Mouse (Mus musculus): ENCODE measurements at regions not wholly inside any gene's neighbourhood (a gene's known extent, or its start where the extent isn't known, plus 50 kb on each side); places are given as distances from the start of the nearest gene placed in this dataset.

GRCm38 (mm10) chr7:69578958-69579810 is 787.4 kb downstream of the Nr2f2 start:
- Histone ChIP-seq H3K9ac (no peak overlapping the region), H3K4me3 (no peak overlapping the region), H3K9me3 (no peaks in the 10 kb centered on the region), H3K4me1 (no peaks in the 10 kb centered on the region; the same call in 1 of the 2 replicates), H3K27me3 (no peaks in the 10 kb centered on the region), H3K4me2 (no peak overlapping the region), H3K36me3 (no peaks in the 10 kb centered on the region), H3K27ac (no peak overlapping the region)
- no peak for ATAC-seq (ENCODE audit: insufficient number of reproducible peaks, low FRiP score, low TSS enrichment, low read depth)
- WGBS = 39% methylated on average over 18 of the region's 18 CpGs

- Histone ChIP-seq H3K36me3 (no peaks in the 10 kb centered on the region), H3K4me2 (no peak overlapping the region), H3K9me3 (no peaks in the 10 kb centered on the region), H3K9ac (no peak overlapping the region), H3K27ac (no peak overlapping the region), H3K4me1 (no peaks in the 10 kb centered on the region), H3K27me3 (no peaks in the 10 kb centered on the region), H3K4me3 (no peak overlapping the region)
- 58% methylated on average over 6 of the region's 6 CpGs for WGBS
- ATAC-seq (ENCODE audit: insufficient number of reproducible peaks, low FRiP score, low TSS enrichment, low read depth) = no peak
Observed at GRCm38 (mm10) chr7:69577754-69578153, 788.8 kb downstream of the Nr2f2 start.

- no peaks in the 10 kb centered on the region for H3K27me3 ChIP-seq
- H3K4me1 ChIP-seq = no peaks in the 10 kb centered on the region
- no peaks in the 10 kb centered on the region for H3K9me3 ChIP-seq
- no peak overlapping the region for H3K9ac ChIP-seq
- H3K27ac ChIP-seq = no peak overlapping the region
- H3K36me3 ChIP-seq = no peaks in the 10 kb centered on the region
- H3K4me3 ChIP-seq = no peak overlapping the region
- no peak overlapping the region for H3K4me2 ChIP-seq
- no peak for ATAC-seq (ENCODE audit: insufficient number of reproducible peaks, low FRiP score, low TSS enrichment, low read depth)
- 80% methylated on average over 6 of the region's 6 CpGs for WGBS
Observed at GRCm38 (mm10) chr7:69576596-69576995, 789.9 kb downstream of the Nr2f2 start.

GRCm38 (mm10) chr7:69573730-69574129 is 792.8 kb downstream of the Nr2f2 start:
- Histone ChIP-seq H3K4me2 (no peak overlapping the region), H3K4me1 (no peaks in the 10 kb centered on the region), H3K36me3 (no peaks in the 10 kb centered on the region), H3K4me3 (no peak overlapping the region), H3K9ac (no peak overlapping the region), H3K27me3 (no peaks in the 10 kb centered on the region), H3K27ac (no peak overlapping the region), H3K9me3 (no peaks in the 10 kb centered on the region)
- 77% methylated on average over 5 of the region's 5 CpGs for whole genome bisulfite sequencing
- ATAC-seq (ENCODE audit: insufficient number of reproducible peaks, low FRiP score, low TSS enrichment, low read depth) = no peak

GRCm38 (mm10) chr7:69572626-69573394 is 793.7 kb downstream of the Nr2f2 start:
- 50% methylated on average over 7 of the region's 7 CpGs for WGBS
- no peak for ATAC-seq (ENCODE audit: insufficient number of reproducible peaks, low FRiP score, low TSS enrichment, low read depth)
- H3K27me3 ChIP-seq = no peaks in the 10 kb centered on the region
- H3K4me2 ChIP-seq = no peak overlapping the region
- H3K9me3 ChIP-seq = no peaks in the 10 kb centered on the region
- no peaks in the 10 kb centered on the region for H3K36me3 ChIP-seq
- H3K4me1 ChIP-seq = no peaks in the 10 kb centered on the region
- H3K27ac ChIP-seq = no peak overlapping the region
- H3K4me3 ChIP-seq = no peak overlapping the region
- H3K9ac ChIP-seq = no peak overlapping the region

GRCm38 (mm10) chr7:69566949-69567348 is 799.6 kb downstream of the Nr2f2 start:
- no peaks in the 10 kb centered on the region for H3K4me1 ChIP-seq
- no peaks in the 10 kb centered on the region for H3K36me3 ChIP-seq
- no peak overlapping the region for H3K9ac ChIP-seq
- ATAC-seq (ENCODE audit: insufficient number of reproducible peaks, low FRiP score, low TSS enrichment, low read depth) = no peak
- H3K27me3 ChIP-seq = no peaks in the 10 kb centered on the region
- WGBS = 61% methylated on average over 4 of the region's 4 CpGs
- no peak overlapping the region for H3K4me2 ChIP-seq
- no peak overlapping the region for H3K4me3 ChIP-seq
- H3K9me3 ChIP-seq = no peaks in the 10 kb centered on the region
- H3K27ac ChIP-seq = no peak overlapping the region

GRCm38 (mm10) chr7:69564432-69564831 is 802.1 kb downstream of the Nr2f2 start:
- WGBS = 74% methylated on average over 2 of the region's 2 CpGs
- no peaks in the 10 kb centered on the region for H3K9me3 ChIP-seq
- no peak overlapping the region for H3K9ac ChIP-seq
- ATAC-seq (ENCODE audit: insufficient number of reproducible peaks, low FRiP score, low TSS enrichment, low read depth) = no peak
- no peaks in the 10 kb centered on the region for H3K27me3 ChIP-seq
- no peak overlapping the region for H3K4me2 ChIP-seq
- no peak overlapping the region for H3K27ac ChIP-seq
- no peak overlapping the region for H3K4me3 ChIP-seq
- no peaks in the 10 kb centered on the region for H3K36me3 ChIP-seq
- H3K4me1 ChIP-seq = no peaks in the 10 kb centered on the region

GRCm38 (mm10) chr7:69554776-69555175 is 805.7 kb upstream of the Arrdc4 start:
- Histone ChIP-seq H3K9ac (no peak overlapping the region), H3K36me3 (no peaks in the 10 kb centered on the region), H3K4me1 (no peaks in the 10 kb centered on the region), H3K9me3 (no peaks in the 10 kb centered on the region), H3K27ac (no peak overlapping the region), H3K4me2 (no peak overlapping the region), H3K4me3 (no peak overlapping the region), H3K27me3 (no peaks in the 10 kb centered on the region)
- 64% methylated on average over 8 of the region's 8 CpGs for WGBS
- no peak for ATAC-seq (ENCODE audit: insufficient number of reproducible peaks, low FRiP score, low TSS enrichment, low read depth)

- H3K9ac ChIP-seq = no peak overlapping the region
- no peak overlapping the region for H3K4me3 ChIP-seq
- no peaks in the 10 kb centered on the region for H3K4me1 ChIP-seq
- H3K4me2 ChIP-seq = no peak overlapping the region
- H3K27ac ChIP-seq = no peak overlapping the region
- no peaks in the 10 kb centered on the region for H3K36me3 ChIP-seq
- no peaks in the 10 kb centered on the region for H3K9me3 ChIP-seq
- 78% methylated on average over 6 of the region's 6 CpGs for WGBS
- no peaks in the 10 kb centered on the region for H3K27me3 ChIP-seq
- no peak for ATAC-seq (ENCODE audit: insufficient number of reproducible peaks, low FRiP score, low TSS enrichment, low read depth)
Observed at GRCm38 (mm10) chr7:69553981-69554380, 804.9 kb upstream of the Arrdc4 start.

GRCm38 (mm10) chr7:69536072-69536471 is 787.0 kb upstream of the Arrdc4 start:
- Histone ChIP-seq H3K9ac (no peak overlapping the region), H3K4me2 (no peak overlapping the region), H3K27me3 (no peaks in the 10 kb centered on the region), H3K27ac (no peak overlapping the region), H3K4me3 (no peak overlapping the region), H3K36me3 (no peaks in the 10 kb centered on the region), H3K4me1 (no peaks in the 10 kb centered on the region), H3K9me3 (no peaks in the 10 kb centered on the region)
- 70% methylated on average over 1 of the region's 1 CpGs for WGBS
- no peak for ATAC-seq (ENCODE audit: insufficient number of reproducible peaks, low FRiP score, low TSS enrichment, low read depth)

GRCm38 (mm10) chr7:69513966-69514365 is 764.9 kb upstream of the Arrdc4 start:
- Histone ChIP-seq H3K27ac (no peak overlapping the region), H3K27me3 (no peaks in the 10 kb centered on the region), H3K36me3 (no peaks in the 10 kb centered on the region), H3K9ac (no peak overlapping the region), H3K4me3 (no peak overlapping the region), H3K9me3 (no peaks in the 10 kb centered on the region), H3K4me1 (no peaks in the 10 kb centered on the region), H3K4me2 (no peak overlapping the region)
- 42% methylated on average over 2 of the region's 2 CpGs for WGBS
- no peak for ATAC-seq (ENCODE audit: insufficient number of reproducible peaks, low FRiP score, low TSS enrichment, low read depth)

GRCm38 (mm10) chr7:69510389-69510788 is 761.3 kb upstream of the Arrdc4 start:
- Histone ChIP-seq H3K4me1 (no peaks in the 10 kb centered on the region), H3K27me3 (no peaks in the 10 kb centered on the region), H3K4me2 (no peak overlapping the region), H3K9me3 (no peaks in the 10 kb centered on the region), H3K36me3 (no peaks in the 10 kb centered on the region), H3K27ac (no peak overlapping the region), H3K4me3 (no peak overlapping the region), H3K9ac (no peak overlapping the region)
- no peak for ATAC-seq (ENCODE audit: insufficient number of reproducible peaks, low FRiP score, low TSS enrichment, low read depth)
- WGBS = 82% methylated on average over 8 of the region's 8 CpGs

Data from limb, embryonic 15.5 days (tissue).